Mouse (Mus musculus): ENCODE results near the gene Med16. TPM values are rescaled to one million over a fixed set of nuclear protein-coding genes. Genes with fewer than 3 reads are reported as not detected.

The Med16 gene
- polyA plus RNA-seq (2016; fragmentation: Nextera tagmentation; extraction: Ambion mirVana), result 68.3 and 77.3 TPM in 2 replicates

GRCm38 (mm10) chr10:79908167-79909091 is at the start of gene Med16:
TSS of gene Med16 (minus strand) at chr10:79908923.
- H3K27me3 ChIP-seq (ENCODE audit: insufficient read depth, poor library complexity, severe bottlenecking), result peaks cover 25% of the 10 kb centered on the region
- 2% methylated on average over 52 of the region's 52 CpGs for WGBS
- H3K4me3 ChIP-seq, result peak within 1 kb of the TSS; percentile 75
- peaks cover 23% of the 10 kb centered on the region for H3K4me1 ChIP-seq (replicated peaks)
- peak within 1 kb of the TSS; percentile 100 for H3K27ac ChIP-seq
- peak; percentile 97 for DNase-seq (ENCODE audit: low spot score)
- peaks cover 4% of the 10 kb centered on the region; the same call in 1 of the 2 replicates for H3K9me3 ChIP-seq
- peaks cover 70% of the 10 kb centered on the region for H3K36me3 ChIP-seq

GRCm38 (mm10) chr10:79958140-79958816 is 49.6 kb upstream of the Med16 start:
- no peaks in the 10 kb centered on the region for H3K9me3 ChIP-seq
- DNase-seq (ENCODE audit: low spot score), result peak; percentile 84
- H3K4me1 ChIP-seq (replicated peaks), result peaks cover 43% of the 10 kb centered on the region
- H3K36me3 ChIP-seq, result peaks cover 32% of the 10 kb centered on the region
- H3K27ac ChIP-seq, result peak overlapping the region; percentile 60; the same call in 1 of the 2 replicates
- WGBS, result 11% methylated on average over 21 of the region's 21 CpGs
- H3K27me3 ChIP-seq (ENCODE audit: insufficient read depth, poor library complexity, severe bottlenecking), result peaks cover 38% of the 10 kb centered on the region
- peak overlapping the region; percentile 30 for H3K4me3 ChIP-seq

- Histone ChIP-seq H3K4me1 (replicated peaks) (peaks cover 43% of the 10 kb centered on the region), H3K9me3 (no peaks in the 10 kb centered on the region), H3K27me3 (ENCODE audit: insufficient read depth, poor library complexity, severe bottlenecking) (peaks cover 48% of the 10 kb centered on the region), H3K36me3 (peaks cover 26% of the 10 kb centered on the region), H3K4me3 (no peak overlapping the region), H3K27ac (peak overlapping the region; percentile 66; the same call in 1 of the 2 replicates)
- no peak for DNase-seq (ENCODE audit: low spot score)
- WGBS, result 20% methylated on average over 4 of the region's 4 CpGs
Observed at GRCm38 (mm10) chr10:79956643-79957154, 48.0 kb upstream of the Med16 start.

- DNase-seq (ENCODE audit: low spot score), result no peak
- Histone ChIP-seq H3K27ac (peak overlapping the region; percentile 13; the same call in 1 of the 2 replicates), H3K4me1 (replicated peaks) (peaks cover 38% of the 10 kb centered on the region), H3K4me3 (peak overlapping the region; percentile 2; the same call in 1 of the 2 replicates), H3K9me3 (no peaks in the 10 kb centered on the region), H3K27me3 (ENCODE audit: insufficient read depth, poor library complexity, severe bottlenecking) (peaks cover 58% of the 10 kb centered on the region), H3K36me3 (peaks cover 30% of the 10 kb centered on the region)
- WGBS, result 71% methylated on average over 9 of the region's 9 CpGs
Observed at GRCm38 (mm10) chr10:79955691-79956090, 47.0 kb upstream of the Med16 start.

GRCm38 (mm10) chr10:79953946-79954345 is 45.2 kb upstream of the Med16 start:
- no peak overlapping the region for H3K27ac ChIP-seq
- H3K4me1 ChIP-seq (replicated peaks), result peaks cover 37% of the 10 kb centered on the region
- H3K9me3 ChIP-seq, result no peaks in the 10 kb centered on the region
- no peak for DNase-seq (ENCODE audit: low spot score)
- no peak overlapping the region; the same call in 1 of the 2 replicates for H3K4me3 ChIP-seq
- WGBS, result 89% methylated on average over 6 of the region's 6 CpGs
- peaks cover 47% of the 10 kb centered on the region for H3K36me3 ChIP-seq
- peaks cover 74% of the 10 kb centered on the region for H3K27me3 ChIP-seq (ENCODE audit: insufficient read depth, poor library complexity, severe bottlenecking)

GRCm38 (mm10) chr10:79950661-79951060 is 41.9 kb upstream of the Med16 start:
- Histone ChIP-seq H3K4me1 (replicated peaks) (peaks cover 37% of the 10 kb centered on the region), H3K36me3 (peaks cover 68% of the 10 kb centered on the region), H3K27me3 (ENCODE audit: insufficient read depth, poor library complexity, severe bottlenecking) (peaks cover 75% of the 10 kb centered on the region), H3K4me3 (no peak overlapping the region), H3K9me3 (no peaks in the 10 kb centered on the region), H3K27ac (no peak overlapping the region)
- no peak for DNase-seq (ENCODE audit: low spot score)
- WGBS, result 79% methylated on average over 18 of the region's 18 CpGs

- Histone ChIP-seq H3K27me3 (ENCODE audit: insufficient read depth, poor library complexity, severe bottlenecking) (peaks cover 73% of the 10 kb centered on the region; the same call in 1 of the 2 replicates), H3K27ac (no peak overlapping the region), H3K36me3 (peaks cover 68% of the 10 kb centered on the region), H3K9me3 (no peaks in the 10 kb centered on the region), H3K4me1 (replicated peaks) (peaks cover 41% of the 10 kb centered on the region), H3K4me3 (no peak overlapping the region)
- no peak for DNase-seq (ENCODE audit: low spot score)
- WGBS, result 93% methylated on average over 4 of the region's 4 CpGs
Observed at GRCm38 (mm10) chr10:79949873-79950272, 41.1 kb upstream of the Med16 start.

GRCm38 (mm10) chr10:79947502-79947901 is 38.8 kb upstream of the Med16 start:
- Histone ChIP-seq H3K27ac (peak overlapping the region; percentile 85), H3K36me3 (peaks cover 52% of the 10 kb centered on the region), H3K27me3 (ENCODE audit: insufficient read depth, poor library complexity, severe bottlenecking) (peaks cover 74% of the 10 kb centered on the region), H3K9me3 (no peaks in the 10 kb centered on the region), H3K4me1 (replicated peaks) (peaks cover 56% of the 10 kb centered on the region), H3K4me3 (peak overlapping the region; percentile 26; the same call in 1 of the 2 replicates)
- 78% methylated on average over 6 of the region's 6 CpGs for WGBS
- DNase-seq (ENCODE audit: low spot score), result no peak

GRCm38 (mm10) chr10:79946752-79947322 is 38.1 kb upstream of the Med16 start:
- peaks cover 55% of the 10 kb centered on the region for H3K36me3 ChIP-seq
- H3K27me3 ChIP-seq (ENCODE audit: insufficient read depth, poor library complexity, severe bottlenecking), result peaks cover 76% of the 10 kb centered on the region
- DNase-seq (ENCODE audit: low spot score), result no peak
- peaks cover 56% of the 10 kb centered on the region for H3K4me1 ChIP-seq (replicated peaks)
- no peaks in the 10 kb centered on the region for H3K9me3 ChIP-seq
- H3K27ac ChIP-seq, result peak overlapping the region; percentile 85
- H3K4me3 ChIP-seq, result peak overlapping the region; percentile 26
- 12% methylated on average over 7 of the region's 7 CpGs for WGBS

- peaks cover 55% of the 10 kb centered on the region for H3K36me3 ChIP-seq
- H3K4me1 ChIP-seq (replicated peaks), result peaks cover 60% of the 10 kb centered on the region
- no peaks in the 10 kb centered on the region for H3K9me3 ChIP-seq
- H3K27me3 ChIP-seq (ENCODE audit: insufficient read depth, poor library complexity, severe bottlenecking), result peaks cover 76% of the 10 kb centered on the region
- peak overlapping the region; percentile 85 for H3K27ac ChIP-seq
- peak; percentile 71 for DNase-seq (ENCODE audit: low spot score)
- 20% methylated on average over 16 of the region's 16 CpGs for WGBS
- peak overlapping the region; percentile 26 for H3K4me3 ChIP-seq
Observed at GRCm38 (mm10) chr10:79945507-79946234, 36.9 kb upstream of the Med16 start.

GRCm38 (mm10) chr10:79943471-79943901 is 34.8 kb upstream of the Med16 start:
- Histone ChIP-seq H3K9me3 (no peaks in the 10 kb centered on the region), H3K36me3 (peaks cover 47% of the 10 kb centered on the region), H3K27me3 (ENCODE audit: insufficient read depth, poor library complexity, severe bottlenecking) (peaks cover 77% of the 10 kb centered on the region), H3K4me3 (no peak overlapping the region), H3K4me1 (replicated peaks) (peaks cover 74% of the 10 kb centered on the region), H3K27ac (peak overlapping the region; percentile 85; the same call in 1 of the 2 replicates)
- 82% methylated on average over 9 of the region's 9 CpGs for WGBS
- no peak for DNase-seq (ENCODE audit: low spot score)

- WGBS, result 82% methylated on average over 1 of the region's 1 CpGs
- Histone ChIP-seq H3K36me3 (peaks cover 49% of the 10 kb centered on the region), H3K9me3 (no peaks in the 10 kb centered on the region), H3K27ac (peak overlapping the region; percentile 85; the same call in 1 of the 2 replicates), H3K27me3 (ENCODE audit: insufficient read depth, poor library complexity, severe bottlenecking) (peaks cover 79% of the 10 kb centered on the region), H3K4me1 (replicated peaks) (peaks cover 79% of the 10 kb centered on the region), H3K4me3 (no peak overlapping the region)
- DNase-seq (ENCODE audit: low spot score), result no peak
Observed at GRCm38 (mm10) chr10:79942988-79943387, 34.3 kb upstream of the Med16 start.

All from hindbrain, embryonic 10.5 days (tissue).